Mouse (Mus musculus): Measurements from ENCODE around the gene Hoxb7. TPM values are rescaled to one million over a fixed set of nuclear protein-coding genes. Genes with fewer than 3 reads are reported as not detected.

The Hoxb7 gene
- total RNA-seq, 1 experiment, result 0.98 TPM

DNA sequence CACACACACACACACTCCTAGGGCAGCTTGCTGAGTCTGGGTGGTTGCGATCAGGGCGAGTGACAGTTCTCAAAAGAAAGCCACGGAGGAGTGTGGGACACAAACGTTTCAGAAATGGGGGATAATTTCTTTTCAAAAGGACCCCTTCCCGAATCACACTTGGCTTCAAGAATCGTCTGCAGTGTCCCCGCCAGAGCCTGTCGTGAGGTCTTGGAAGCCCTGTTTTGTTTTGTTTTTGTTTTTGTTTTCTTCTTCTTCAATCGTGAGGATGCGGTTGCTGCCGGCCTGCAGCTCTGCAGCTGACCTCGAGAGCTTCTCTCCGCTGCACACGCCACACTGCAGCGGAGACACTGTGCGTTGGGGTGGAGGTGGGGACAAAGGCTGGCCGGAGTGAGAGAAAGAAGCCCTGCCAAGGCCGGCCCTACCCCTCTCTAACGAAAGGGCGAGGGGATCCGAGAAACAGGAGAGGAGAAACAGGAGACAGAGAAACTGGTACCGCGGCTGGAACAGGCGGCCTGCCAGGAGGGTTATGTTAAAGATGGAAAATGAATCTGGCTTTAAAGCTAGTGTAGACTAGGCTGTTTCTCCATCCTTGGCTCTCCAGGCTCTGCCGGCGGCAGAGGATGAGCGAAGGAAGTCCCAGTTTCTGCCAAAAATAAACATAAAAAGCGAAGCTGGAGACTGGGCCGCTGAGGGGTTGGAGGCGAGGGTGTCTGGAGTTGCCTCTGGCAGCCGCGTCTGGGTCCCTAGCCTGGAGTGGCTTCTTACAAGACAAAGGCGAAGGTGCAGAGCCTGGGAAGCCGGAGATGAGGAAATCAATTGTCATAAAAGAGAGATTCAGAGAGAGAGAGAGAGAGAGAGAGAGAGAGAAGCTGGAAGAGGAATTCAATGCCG lies 9.0 kb upstream of the Hoxb7 start:
- no peaks in the 10 kb centered on the region for H3K9me3 ChIP-seq (ENCODE audit: control insufficient read depth, insufficient read depth, low read depth, low read length)
- H3K4me3 ChIP-seq (ENCODE audit: insufficient read depth in 1 of 2, low read depth in 1 of 2, low read length in 2 of 2, poor library complexity in 1 of 2, severe bottlenecking in 1 of 2), result no peak overlapping the region
- in situ Hi-C loops (cut with MboI; ENCODE audit: low sequenced_read_pairs in 2 of 2, unreplicated experiment in 2 of 2), result loop anchor here in 1 of 2 experiments (25.0 kb wide), 1 partner anchor 585 kb away; no protein-coding TSS in a partner anchor
- DNase-seq (ENCODE audit: low read depth, low spot score), result no peak
- H3K9ac ChIP-seq (ENCODE audit: insufficient read depth, low read depth, low read length, poor library complexity, severe bottlenecking), result no peak overlapping the region
- no peak overlapping the region for H3K27ac ChIP-seq (ENCODE audit: insufficient read depth, low read depth, low read length, poor library complexity, severe bottlenecking)
- no peak for TF ChIP-seq ZNF384 (IDR thresholded peaks at IDR 0.05; ENCODE audit: low read depth, low read length)
- no peak for TF ChIP-seq ZC3H11A (IDR thresholded peaks at IDR 0.05; ENCODE audit: borderline replicate concordance, low read depth, low read length)
- no peak for TF ChIP-seq CHD2 (IDR thresholded peaks at IDR 0.05; ENCODE audit: low read depth, low read length)
- TF ChIP-seq MAFK (IDR thresholded peaks at IDR 0.05; ENCODE audit: insufficient read depth, low read depth, low read length), result no peak
- no peaks in the 10 kb centered on the region for H3K4me1 ChIP-seq (ENCODE audit: control insufficient read depth in 2 of 2, insufficient read depth in 2 of 2, low read length in 2 of 2, poor library complexity in 1 of 2)
- no peaks in the 10 kb centered on the region for H3K36me3 ChIP-seq (ENCODE audit: control insufficient read depth, insufficient read depth, low read length, poor library complexity, severe bottlenecking)

GRCm38 (mm10) chr11:96278324-96278723 lies 8.1 kb upstream of the Hoxb7 start:
- H3K4me1 ChIP-seq (ENCODE audit: control insufficient read depth in 2 of 2, insufficient read depth in 2 of 2, low read length in 2 of 2, poor library complexity in 1 of 2), result no peaks in the 10 kb centered on the region; a peak in 1 of 4 replicates
- no peak overlapping the region for H3K4me3 ChIP-seq (ENCODE audit: insufficient read depth in 1 of 2, low read depth in 1 of 2, low read length in 2 of 2, poor library complexity in 1 of 2, severe bottlenecking in 1 of 2)
- H3K9ac ChIP-seq (ENCODE audit: insufficient read depth, low read depth, low read length, poor library complexity, severe bottlenecking), result no peak overlapping the region
- in situ Hi-C loops (cut with MboI; ENCODE audit: low sequenced_read_pairs in 2 of 2, unreplicated experiment in 2 of 2), result loop anchor here in 1 of 2 experiments (25.0 kb wide), 1 partner anchor 584 kb away; no protein-coding TSS in a partner anchor
- no peak overlapping the region for H3K27ac ChIP-seq (ENCODE audit: insufficient read depth, low read depth, low read length, poor library complexity, severe bottlenecking)
- no peaks in the 10 kb centered on the region for H3K36me3 ChIP-seq (ENCODE audit: control insufficient read depth, insufficient read depth, low read length, poor library complexity, severe bottlenecking)
- DNase-seq (ENCODE audit: low read depth, low spot score), result no peak
- no peaks in the 10 kb centered on the region for H3K9me3 ChIP-seq (ENCODE audit: control insufficient read depth, insufficient read depth, low read depth, low read length)
- TF ChIP-seq ZNF384 (IDR thresholded peaks at IDR 0.05; ENCODE audit: low read depth, low read length), result no peak
- TF ChIP-seq MAFK (IDR thresholded peaks at IDR 0.05; ENCODE audit: insufficient read depth, low read depth, low read length), result no peak
- no peak for TF ChIP-seq CHD2 (IDR thresholded peaks at IDR 0.05; ENCODE audit: low read depth, low read length)
- TF ChIP-seq HCFC1 (IDR thresholded peaks at IDR 0.05; ENCODE audit: borderline replicate concordance, insufficient read depth, low read length), result no peak
- no peak for TF ChIP-seq ZC3H11A (IDR thresholded peaks at IDR 0.05; ENCODE audit: borderline replicate concordance, low read depth, low read length)

GRCm38 (mm10) chr11:96278773-96279172 lies 7.7 kb upstream of the Hoxb7 start:
- no peaks in the 10 kb centered on the region for H3K36me3 ChIP-seq (ENCODE audit: control insufficient read depth, insufficient read depth, low read length, poor library complexity, severe bottlenecking)
- no peak overlapping the region for H3K4me3 ChIP-seq (ENCODE audit: insufficient read depth in 1 of 2, low read depth in 1 of 2, low read length in 2 of 2, poor library complexity in 1 of 2, severe bottlenecking in 1 of 2)
- no peak for TF ChIP-seq ZNF384 (IDR thresholded peaks at IDR 0.05; ENCODE audit: low read depth, low read length)
- TF ChIP-seq CHD2 (IDR thresholded peaks at IDR 0.05; ENCODE audit: low read depth, low read length), result no peak
- TF ChIP-seq ZC3H11A (IDR thresholded peaks at IDR 0.05; ENCODE audit: borderline replicate concordance, low read depth, low read length), result no peak
- no peak for TF ChIP-seq MAFK (IDR thresholded peaks at IDR 0.05; ENCODE audit: insufficient read depth, low read depth, low read length)
- TF ChIP-seq HCFC1 (IDR thresholded peaks at IDR 0.05; ENCODE audit: borderline replicate concordance, insufficient read depth, low read length), result no peak
- H3K9me3 ChIP-seq (ENCODE audit: control insufficient read depth, insufficient read depth, low read depth, low read length), result no peaks in the 10 kb centered on the region
- DNase-seq (ENCODE audit: low read depth, low spot score), result peak; percentile 85
- in situ Hi-C loops (cut with MboI; ENCODE audit: low sequenced_read_pairs in 2 of 2, unreplicated experiment in 2 of 2), result loop anchor here in 1 of 2 experiments (25.0 kb wide), 1 partner anchor 584 kb away; no protein-coding TSS in a partner anchor
- no peaks in the 10 kb centered on the region; a peak in 1 of 4 replicates for H3K4me1 ChIP-seq (ENCODE audit: control insufficient read depth in 2 of 2, insufficient read depth in 2 of 2, low read length in 2 of 2, poor library complexity in 1 of 2)
- no peak overlapping the region for H3K9ac ChIP-seq (ENCODE audit: insufficient read depth, low read depth, low read length, poor library complexity, severe bottlenecking)
- H3K27ac ChIP-seq (ENCODE audit: insufficient read depth, low read depth, low read length, poor library complexity, severe bottlenecking), result no peak overlapping the region

- TF ChIP-seq CHD2 (IDR thresholded peaks at IDR 0.05; ENCODE audit: low read depth, low read length) (no peak), HCFC1 (IDR thresholded peaks at IDR 0.05; ENCODE audit: borderline replicate concordance, insufficient read depth, low read length) (no peak), ZC3H11A (IDR thresholded peaks at IDR 0.05; ENCODE audit: borderline replicate concordance, low read depth, low read length) (no peak), MAFK (IDR thresholded peaks at IDR 0.05; ENCODE audit: insufficient read depth, low read depth, low read length) (no peak), ZNF384 (IDR thresholded peaks at IDR 0.05; ENCODE audit: low read depth, low read length) (no peak)
These were observed 6.8 kb upstream of the Hoxb7 start for GRCm38 (mm10) chr11:96279421-96280233.

More at GRCm38 (mm10) chr11:96279421-96280233, 6.8 kb upstream of the Hoxb7 start:
- DNase-seq (ENCODE audit: low read depth, low spot score), result no peak
- Histone ChIP-seq H3K9me3 (ENCODE audit: control insufficient read depth, insufficient read depth, low read depth, low read length) (no peaks in the 10 kb centered on the region), H3K4me1 (ENCODE audit: control insufficient read depth in 2 of 2, insufficient read depth in 2 of 2, low read length in 2 of 2, poor library complexity in 1 of 2) (peaks cover 0 to 4% of the 10 kb centered on the region in 2 experiments; a peak in 1 of 4 replicates), H3K9ac (ENCODE audit: insufficient read depth, low read depth, low read length, poor library complexity, severe bottlenecking) (no peak overlapping the region), H3K27ac (ENCODE audit: insufficient read depth, low read depth, low read length, poor library complexity, severe bottlenecking) (no peak overlapping the region), H3K36me3 (ENCODE audit: control insufficient read depth, insufficient read depth, low read length, poor library complexity, severe bottlenecking) (no peaks in the 10 kb centered on the region), H3K4me3 (ENCODE audit: insufficient read depth in 1 of 2, low read depth in 1 of 2, low read length in 2 of 2, poor library complexity in 1 of 2, severe bottlenecking in 1 of 2) (no peak overlapping the region)
- in situ Hi-C loops (cut with MboI; ENCODE audit: low sequenced_read_pairs in 2 of 2, unreplicated experiment in 2 of 2), result loop anchor here (5.0 to 25.0 kb wide), 3 partner anchors 48 to 583 kb away; no protein-coding TSS in a partner anchor
